Mouse (Mus musculus) hindbrain, embryonic 12.5 days (tissue): Measurements from ENCODE around the gene Ankrd1. TPM values are rescaled to one million over a fixed set of nuclear protein-coding genes. Genes with fewer than 3 reads are reported as not detected.

Experiments used
- ATAC-seq: fragments of 200-750 bp; cut with Nextera tagmentation; 2 replicates; pipeline ENCODE4 v1.8.0; 2017; ENCODE audit warnings: moderate TSS enrichment; ENCODE audit not compliant: low FRiP score
- H3K27ac ChIP-seq: fragments of 300-500 bp; sonication (generic); 2 replicates; pipeline ENCODE4 v1.5.1; 2016; ENCODE audit warnings: mild to moderate bottlenecking
- H3K27me3 ChIP-seq: fragments of 300-500 bp; sonication (generic); 2 replicates; pipeline ENCODE4 v1.6.1; 2016; ENCODE audit warnings: mild to moderate bottlenecking
- H3K36me3 ChIP-seq: fragments of 300-500 bp; sonication (generic); 2 replicates; pipeline ENCODE4 v1.6.1; 2016; ENCODE audit warnings: mild to moderate bottlenecking
- H3K4me1 ChIP-seq: fragments of 300-500 bp; sonication (generic); 2 replicates; pipeline ENCODE4 v1.6.1; 2016
- H3K4me2 ChIP-seq: fragments of 300-500 bp; sonication (generic); replicated peaks from 2 replicates; pipeline ENCODE4 v1.6.1; 2016; ENCODE audit warnings: mild to moderate bottlenecking
- H3K4me3 ChIP-seq: fragments of 300-500 bp; sonication (generic); 2 replicates; pipeline ENCODE4 v1.5.1; 2016; ENCODE audit warnings: mild to moderate bottlenecking
- H3K9ac ChIP-seq: fragments of 300-500 bp; sonication (generic); 2 replicates; pipeline ENCODE4 v1.6.1; 2016; ENCODE audit warnings: mild to moderate bottlenecking, moderate library complexity
- H3K9me3 ChIP-seq: fragments of 300-500 bp; sonication (generic); replicated peaks from 2 replicates; pipeline ENCODE4 v1.6.1; 2016; ENCODE audit warnings: mild to moderate bottlenecking
- WGBS: fragments of 180-500 bp; shearing (Covaris S2); methylation state at CpG from one replicate; pipeline ENCODE4 v1.1.7; 2016; 5-methylcytosine and 5-hydroxymethylcytosine counted together
- polyA plus RNA-seq: library from polyadenylated mRNA; unstranded; fragments of >200 nt; fragmentation: Nextera tagmentation; extraction: Ambion mirVana; gene quantifications from 2 replicates; pipeline ENCODE4 v1.2.1, GENCODE M21; 2016

Gene Ankrd1
- polyA plus RNA-seq, 1 experiment from 2014 or later = 0.26 TPM

- no peak overlapping the region for H3K9ac ChIP-seq
- H3K27me3 ChIP-seq = no peaks in the 10 kb centered on the region
- ATAC-seq = no peak
- H3K27ac ChIP-seq = no peak overlapping the region
- WGBS = 86% methylated on average over 7 of the region's 7 CpGs
- H3K36me3 ChIP-seq = peaks cover 69% of the 10 kb centered on the region
- no peaks in the 10 kb centered on the region for H3K4me1 ChIP-seq
- no peak overlapping the region for H3K4me3 ChIP-seq
- H3K4me2 ChIP-seq = no peak overlapping the region
- H3K9me3 ChIP-seq = no peaks in the 10 kb centered on the region
Observed at GRCm38 (mm10) chr19:36098916-36099315, 21.0 kb downstream of the Ankrd1 start.

GRCm38 (mm10) chr19:36098265-36098664 lies 21.6 kb downstream of the Ankrd1 start:
- no peaks in the 10 kb centered on the region for H3K4me1 ChIP-seq
- no peaks in the 10 kb centered on the region for H3K27me3 ChIP-seq
- no peak overlapping the region for H3K27ac ChIP-seq
- 89% methylated on average over 1 of the region's 1 CpGs for WGBS
- H3K4me2 ChIP-seq = no peak overlapping the region
- H3K9me3 ChIP-seq = no peaks in the 10 kb centered on the region
- ATAC-seq = no peak
- no peak overlapping the region for H3K9ac ChIP-seq
- no peak overlapping the region for H3K4me3 ChIP-seq
- peaks cover 68% of the 10 kb centered on the region for H3K36me3 ChIP-seq

- H3K27me3 ChIP-seq = no peaks in the 10 kb centered on the region
- no peak overlapping the region for H3K4me3 ChIP-seq
- H3K36me3 ChIP-seq = peaks cover 63% of the 10 kb centered on the region
- no peaks in the 10 kb centered on the region for H3K9me3 ChIP-seq
- 90% methylated on average over 3 of the region's 3 CpGs for WGBS
- no peaks in the 10 kb centered on the region for H3K4me1 ChIP-seq
- no peak overlapping the region for H3K4me2 ChIP-seq
- no peak overlapping the region for H3K27ac ChIP-seq
- no peak for ATAC-seq
- H3K9ac ChIP-seq = no peak overlapping the region
Observed at GRCm38 (mm10) chr19:36097194-36097593, 22.7 kb downstream of the Ankrd1 start.

- H3K4me3 ChIP-seq = no peak overlapping the region
- 54% methylated on average over 5 of the region's 5 CpGs for WGBS
- H3K27me3 ChIP-seq = no peaks in the 10 kb centered on the region
- no peak overlapping the region for H3K9ac ChIP-seq
- H3K9me3 ChIP-seq = no peaks in the 10 kb centered on the region
- H3K4me2 ChIP-seq = no peak overlapping the region
- H3K27ac ChIP-seq = no peak overlapping the region
- no peaks in the 10 kb centered on the region for H3K4me1 ChIP-seq
- H3K36me3 ChIP-seq = peaks cover 43% of the 10 kb centered on the region
- ATAC-seq = no peak
Observed at GRCm38 (mm10) chr19:36090781-36091180, 29.1 kb downstream of the Ankrd1 start.

- H3K9me3 ChIP-seq = no peaks in the 10 kb centered on the region
- ATAC-seq = peak; percentile 94
- no peaks in the 10 kb centered on the region for H3K27me3 ChIP-seq
- peaks cover 7% of the 10 kb centered on the region for H3K36me3 ChIP-seq
- H3K4me1 ChIP-seq = peaks cover 11% of the 10 kb centered on the region
- H3K4me2 ChIP-seq = peak within 1 kb of the TSS; percentile 85
- peak within 1 kb of the TSS; percentile 78 for H3K9ac ChIP-seq
- peak within 1 kb of the TSS; percentile 68 for H3K27ac ChIP-seq
- WGBS = 2% methylated on average over 34 of the region's 34 CpGs
- peak within 1 kb of the TSS; percentile 82 for H3K4me3 ChIP-seq
Observed at GRCm38 (mm10) chr19:36083262-36084225, 36.4 kb downstream of the Ankrd1 start, which contains the start of gene Rpp30. TSS of gene Rpp30 (plus strand) at chr19:36083716.

DNA sequence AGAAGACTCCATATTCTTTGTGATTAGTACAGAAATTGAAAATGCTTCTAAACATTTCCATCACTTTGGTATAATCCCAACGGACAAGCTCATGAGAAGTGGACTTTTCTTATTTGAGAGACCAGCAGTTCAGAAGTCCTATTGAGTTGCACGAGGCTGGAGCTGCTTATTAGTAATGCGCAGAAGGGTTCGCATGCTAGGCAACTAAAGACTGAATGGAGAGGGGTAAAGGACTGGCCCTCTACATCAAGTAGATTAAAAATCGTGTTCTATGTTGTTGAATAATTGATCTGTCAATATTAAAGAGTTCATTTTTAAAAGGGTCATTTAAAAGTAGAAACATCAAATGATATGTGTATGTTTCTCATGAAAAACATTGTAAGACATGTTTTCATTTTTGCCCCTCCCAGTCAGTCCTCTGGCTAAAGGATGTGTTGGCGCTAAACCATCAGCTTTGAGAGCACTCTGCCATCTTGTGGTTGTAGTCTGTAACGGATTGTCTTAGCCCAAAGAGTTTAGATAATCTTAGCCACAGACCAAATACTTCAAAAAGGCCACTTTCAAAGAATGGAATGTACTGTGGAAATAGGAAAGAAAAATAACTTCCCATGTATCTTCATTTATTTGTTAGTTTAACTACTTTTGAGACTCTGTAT lies 37.2 kb downstream of the Ankrd1 start:
- WGBS = 42% methylated on average over 7 of the region's 7 CpGs
- Histone ChIP-seq H3K4me3 (peak overlapping the region; percentile 82), H3K9me3 (no peaks in the 10 kb centered on the region), H3K4me1 (peaks cover 11% of the 10 kb centered on the region), H3K27ac (peak overlapping the region; percentile 64), H3K4me2 (peak overlapping the region; percentile 85), H3K36me3 (no peaks in the 10 kb centered on the region), H3K27me3 (no peaks in the 10 kb centered on the region), H3K9ac (no peak overlapping the region)
- peak; percentile 86 for ATAC-seq

DNA sequence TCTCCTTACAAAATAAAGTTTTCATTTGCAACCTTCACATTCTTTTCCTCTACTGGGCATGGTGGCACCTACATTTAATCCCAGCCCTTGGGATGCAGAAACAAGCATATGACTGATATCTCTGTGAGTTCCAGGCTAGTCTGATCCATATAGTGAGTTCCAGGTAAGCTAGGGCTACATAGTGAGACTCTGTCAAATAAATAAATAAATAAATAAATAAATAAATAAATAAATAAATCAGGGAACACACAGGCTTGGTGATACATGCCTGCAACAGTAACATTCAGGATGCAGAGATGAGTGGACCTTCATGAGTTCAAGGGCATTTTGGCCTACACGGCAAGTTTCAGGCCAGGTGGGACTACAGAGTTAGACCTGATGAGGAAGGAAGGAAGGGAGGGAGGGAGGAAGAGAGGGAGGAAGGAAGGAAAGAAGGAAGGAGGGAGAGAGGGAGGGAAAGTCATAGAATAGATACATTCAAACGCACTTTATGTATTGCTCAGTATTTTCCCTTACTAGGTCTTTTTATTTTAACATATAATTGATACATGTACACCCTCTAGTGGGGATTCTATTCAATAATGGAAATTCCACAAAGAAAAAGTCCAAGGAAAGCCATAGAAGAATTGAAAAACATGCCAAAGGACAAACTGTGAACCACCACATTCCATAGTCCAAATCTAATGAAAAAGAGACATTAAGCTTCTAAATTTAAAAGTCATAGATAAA lies 56.9 kb downstream of the Ankrd1 start:
- no peak overlapping the region for H3K4me2 ChIP-seq
- H3K36me3 ChIP-seq = no peaks in the 10 kb centered on the region
- peaks cover 13% of the 10 kb centered on the region for H3K27me3 ChIP-seq
- 71% methylated on average over 2 of the region's 2 CpGs for WGBS
- H3K4me1 ChIP-seq = no peaks in the 10 kb centered on the region
- no peak for ATAC-seq
- no peaks in the 10 kb centered on the region for H3K9me3 ChIP-seq
- H3K27ac ChIP-seq = no peak overlapping the region
- no peak overlapping the region for H3K4me3 ChIP-seq
- no peak overlapping the region for H3K9ac ChIP-seq

Other genes starting within 250 kb of the Ankrd1 start
- 1.5 and 1.8 TPM in 2 replicates for gene Htr7, start 62.6 kb downstream of the Ankrd1 start, polyA plus RNA-seq
- 81.3 and 83.3 TPM in 2 replicates for gene Rpp30, start 36.4 kb downstream of the Ankrd1 start, polyA plus RNA-seq
- 9.8 and 10.1 TPM in 2 replicates for gene Pcgf5, start 228.2 kb upstream of the Ankrd1 start, polyA plus RNA-seq